Mouse (Mus musculus): ENCODE measurements around the gene Arf6. TPM values are rescaled to one million over a fixed set of nuclear protein-coding genes. Genes with fewer than 3 reads are reported as not detected.
"Not testable (repeated sequence)": the region's sequence is repeated elsewhere in the genome, so short reads cannot be mapped to it uniquely, and the experiment has no call there.

The Arf6 gene
- polyA plus RNA-seq, 2 experiments, result 35.7 to 45.8 TPM

GRCm38 (mm10) chr12:69351685-69352084 is 20.3 kb upstream of the Arf6 start:
- Histone ChIP-seq H3K27ac (no peak overlapping the region), H3K36me3 (replicated peaks; ENCODE audit: control insufficient read depth, insufficient read depth, low read depth) (peaks cover 31% of the 10 kb centered on the region), H3K4me3 (ENCODE audit: insufficient read depth in 1 of 2, low read depth in 2 of 2, low read length in 2 of 2) (no peak overlapping the region), H3K9ac (replicated peaks) (no peak overlapping the region), H3K9me3 (ENCODE audit: control insufficient read depth, low read length) (no peaks in the 10 kb centered on the region), H3K4me2 (ENCODE audit: low read depth) (no peak overlapping the region), H3K27me3 (ENCODE audit: control insufficient read depth, insufficient read depth, low read length) (no peaks in the 10 kb centered on the region), H3K4me1 (replicated peaks; ENCODE audit: control insufficient read depth in 2 of 2, insufficient read depth in 2 of 2, low read length in 1 of 2) (peaks cover 4 to 7% of the 10 kb centered on the region in 2 experiments; a peak in 1 of 4 replicates)
- ATAC-seq (ENCODE audit: insufficient read depth) (no peak), DNase-seq (ENCODE audit: low read depth in 3 of 3, low spot score in 3 of 3) (no peak)
- 68% methylated on average over 1 of the region's 1 CpGs for WGBS (ENCODE audit: insufficient replicate concordance)
- TF ChIP-seq EP300 (IDR thresholded peaks at IDR 0.05; ENCODE audit: low read depth) (no peak), CTCF (IDR thresholded peaks at IDR 0.05; ENCODE audit: low read depth) (peak; percentile 24; the same call in 1 of the 2 replicates)

GRCm38 (mm10) chr12:69356546-69357299 is 15.2 kb upstream of the Arf6 start, which contains the start of gene Nemf:
TSS of gene Nemf (minus strand) at chr12:69357165.
- Histone ChIP-seq H3K9ac (replicated peaks) (peak within 1 kb of the TSS; percentile 98), H3K4me1 (replicated peaks; ENCODE audit: control insufficient read depth in 2 of 2, insufficient read depth in 2 of 2, low read length in 1 of 2) (peaks cover 4 to 7% of the 10 kb centered on the region in 2 experiments; a peak in 1 of 4 replicates), H3K36me3 (replicated peaks; ENCODE audit: control insufficient read depth, insufficient read depth, low read depth) (peaks cover 9% of the 10 kb centered on the region), H3K9me3 (ENCODE audit: control insufficient read depth, low read length) (no peaks in the 10 kb centered on the region), H3K4me2 (ENCODE audit: low read depth) (peak within 1 kb of the TSS; percentile 92), H3K27me3 (ENCODE audit: control insufficient read depth, insufficient read depth, low read length) (no peaks in the 10 kb centered on the region), H3K4me3 (ENCODE audit: insufficient read depth in 1 of 2, low read depth in 2 of 2, low read length in 2 of 2) (peak within 1 kb of the TSS; percentile 94 to 98), H3K27ac (peak within 1 kb of the TSS; percentile 87)
- WGBS (ENCODE audit: insufficient replicate concordance), result under 1% methylated on average over 46 of the region's 50 CpGs
- ATAC-seq (ENCODE audit: insufficient read depth) (peak; percentile 42), DNase-seq (ENCODE audit: low read depth in 3 of 3, low spot score in 3 of 3) (peak; percentile 84)
- TF ChIP-seq CTCF (IDR thresholded peaks at IDR 0.05; ENCODE audit: low read depth) (no peak), EP300 (IDR thresholded peaks at IDR 0.05; ENCODE audit: low read depth) (no peak)

GRCm38 (mm10) chr12:69357300-69357646 is 14.7 kb upstream of the Arf6 start:
- H3K9me3 ChIP-seq (ENCODE audit: control insufficient read depth, low read length), result no peaks in the 10 kb centered on the region
- H3K4me3 ChIP-seq (ENCODE audit: insufficient read depth in 1 of 2, low read depth in 2 of 2, low read length in 2 of 2), result peak overlapping the region; percentile 94 to 98
- peaks cover 8% of the 10 kb centered on the region in 2 experiments for H3K4me1 ChIP-seq (replicated peaks; ENCODE audit: control insufficient read depth in 2 of 2, insufficient read depth in 2 of 2, low read length in 1 of 2)
- no peaks in the 10 kb centered on the region for H3K27me3 ChIP-seq (ENCODE audit: control insufficient read depth, insufficient read depth, low read length)
- peak overlapping the region; percentile 92 for H3K4me2 ChIP-seq (ENCODE audit: low read depth)
- peaks cover 9% of the 10 kb centered on the region for H3K36me3 ChIP-seq (replicated peaks; ENCODE audit: control insufficient read depth, insufficient read depth, low read depth)
- DNase-seq (ENCODE audit: low read depth in 3 of 3, low spot score in 3 of 3) (no peak), ATAC-seq (ENCODE audit: insufficient read depth) (no peak)
- peak overlapping the region; percentile 87 for H3K27ac ChIP-seq
- WGBS (ENCODE audit: insufficient replicate concordance), result 5% methylated on average over 13 of the region's 13 CpGs
- TF ChIP-seq EP300 (IDR thresholded peaks at IDR 0.05; ENCODE audit: low read depth) (no peak), CTCF (IDR thresholded peaks at IDR 0.05; ENCODE audit: low read depth) (no peak)
- peak overlapping the region; percentile 98 for H3K9ac ChIP-seq (replicated peaks)

GRCm38 (mm10) chr12:69360655-69360996 is 11.3 kb upstream of the Arf6 start:
- peak in 2 of 3 experiments; percentile 68 to 71 for DNase-seq (ENCODE audit: low read depth in 3 of 3, low spot score in 3 of 3)
- Histone ChIP-seq H3K4me3 (ENCODE audit: insufficient read depth in 1 of 2, low read depth in 2 of 2, low read length in 2 of 2) (no peak overlapping the region), H3K27ac (peak overlapping the region; percentile 51), H3K9me3 (ENCODE audit: control insufficient read depth, low read length) (no peaks in the 10 kb centered on the region), H3K9ac (replicated peaks) (no peak overlapping the region), H3K36me3 (replicated peaks; ENCODE audit: control insufficient read depth, insufficient read depth, low read depth) (no peaks in the 10 kb centered on the region), H3K4me2 (ENCODE audit: low read depth) (no peak overlapping the region; the same call in 1 of the 2 replicates), H3K27me3 (ENCODE audit: control insufficient read depth, insufficient read depth, low read length) (no peaks in the 10 kb centered on the region), H3K4me1 (replicated peaks; ENCODE audit: control insufficient read depth in 2 of 2, insufficient read depth in 2 of 2, low read length in 1 of 2) (peaks cover 22 to 31% of the 10 kb centered on the region in 2 experiments)
- WGBS (ENCODE audit: insufficient replicate concordance), result 11% methylated on average over 5 of the region's 5 CpGs
- ATAC-seq (ENCODE audit: insufficient read depth), result peak; percentile 9; the same call in 1 of the 2 replicates
- TF ChIP-seq EP300 (IDR thresholded peaks at IDR 0.05; ENCODE audit: low read depth), result peak; percentile 32; the same call in 1 of the 2 replicates
- peak; percentile 83 for TF ChIP-seq CTCF (IDR thresholded peaks at IDR 0.05; ENCODE audit: low read depth)

GRCm38 (mm10) chr12:69360997-69361899 is 10.7 kb upstream of the Arf6 start:
- WGBS (ENCODE audit: insufficient replicate concordance), result under 1% methylated on average over 37 of the region's 50 CpGs
- peak overlapping the region; percentile 71 to 88 for H3K4me3 ChIP-seq (ENCODE audit: insufficient read depth in 1 of 2, low read depth in 2 of 2, low read length in 2 of 2)
- peak overlapping the region; percentile 88 for H3K9ac ChIP-seq (replicated peaks)
- not testable (repeated sequence) for H3K36me3 ChIP-seq (replicated peaks; ENCODE audit: control insufficient read depth, insufficient read depth, low read depth); H3K9me3 ChIP-seq (ENCODE audit: control insufficient read depth, low read length); H3K27me3 ChIP-seq (ENCODE audit: control insufficient read depth, insufficient read depth, low read length)
- DNase-seq (ENCODE audit: low read depth in 3 of 3, low spot score in 3 of 3) (peak; percentile 93 to 95 (median 94)), ATAC-seq (ENCODE audit: insufficient read depth) (peak; percentile 88)
- H3K27ac ChIP-seq, result peak overlapping the region; percentile 97
- peaks cover 20 to 28% of the 10 kb centered on the region in 2 experiments for H3K4me1 ChIP-seq (replicated peaks; ENCODE audit: control insufficient read depth in 2 of 2, insufficient read depth in 2 of 2, low read length in 1 of 2)
- peak overlapping the region; percentile 98 for H3K4me2 ChIP-seq (ENCODE audit: low read depth)

Measured in liver, embryonic 14.5 days (tissue).